Mouse (Mus musculus): ENCODE measurements at regions not wholly inside any gene's neighbourhood (a gene's known extent, or its start where the extent isn't known, plus 50 kb on each side); places are given as distances from the start of the nearest gene placed in this dataset.

- no peak for ATAC-seq
- 85% methylated on average over 8 of the region's 8 CpGs for WGBS
- H3K27me3 ChIP-seq = no peaks in the 10 kb centered on the region
- no peak overlapping the region for H3K9ac ChIP-seq
- no peaks in the 10 kb centered on the region for H3K4me1 ChIP-seq
- no peaks in the 10 kb centered on the region for H3K9me3 ChIP-seq (replicated peaks)
- no peak overlapping the region for H3K27ac ChIP-seq
- no peak overlapping the region for H3K4me3 ChIP-seq
- H3K4me2 ChIP-seq = no peak overlapping the region
- H3K36me3 ChIP-seq (ENCODE audit: poor library complexity, severe bottlenecking) = no peaks in the 10 kb centered on the region
Measured at GRCm38 (mm10) chr6:31617341-31617740, 53.6 kb upstream of the Podxl start.

- Histone ChIP-seq H3K4me3 (no peak overlapping the region), H3K36me3 (ENCODE audit: poor library complexity, severe bottlenecking) (no peaks in the 10 kb centered on the region), H3K9me3 (replicated peaks) (no peaks in the 10 kb centered on the region), H3K27ac (no peak overlapping the region), H3K4me2 (no peak overlapping the region), H3K27me3 (no peaks in the 10 kb centered on the region), H3K4me1 (no peaks in the 10 kb centered on the region), H3K9ac (no peak overlapping the region)
- no peak for ATAC-seq
- WGBS = 86% methylated on average over 4 of the region's 4 CpGs
Measured at GRCm38 (mm10) chr6:31615426-31615970, 51.7 kb upstream of the Podxl start.

GRCm38 (mm10) chr6:31614563-31614962, 50.8 kb upstream of the Podxl start:
- Histone ChIP-seq H3K4me1 (no peaks in the 10 kb centered on the region), H3K9ac (no peak overlapping the region), H3K27me3 (no peaks in the 10 kb centered on the region), H3K9me3 (replicated peaks) (no peaks in the 10 kb centered on the region), H3K4me3 (no peak overlapping the region), H3K27ac (no peak overlapping the region), H3K4me2 (no peak overlapping the region), H3K36me3 (ENCODE audit: poor library complexity, severe bottlenecking) (no peaks in the 10 kb centered on the region)
- WGBS = 92% methylated on average over 4 of the region's 4 CpGs
- ATAC-seq = no peak

- H3K27ac ChIP-seq = no peak overlapping the region
Measured at GRCm38 (mm10) chr6:31613590-31614319, 50.0 kb upstream of the Podxl start.

More at GRCm38 (mm10) chr6:31613590-31614319, 50.0 kb upstream of the Podxl start:
- Histone ChIP-seq H3K36me3 (ENCODE audit: poor library complexity, severe bottlenecking) (no peaks in the 10 kb centered on the region), H3K4me1 (no peaks in the 10 kb centered on the region), H3K9me3 (replicated peaks) (no peaks in the 10 kb centered on the region), H3K4me3 (no peak overlapping the region), H3K4me2 (no peak overlapping the region), H3K9ac (no peak overlapping the region), H3K27me3 (no peaks in the 10 kb centered on the region)
- ATAC-seq = no peak
- 84% methylated on average over 13 of the region's 13 CpGs for WGBS
